In genomic region chrX:106219171-106220032, GRCm38 (mm10) we compare ENCODE assay signal across 8 mouse cellular contexts. TPM values are rescaled to one million over a fixed set of nuclear protein-coding genes. Genes with fewer than 3 reads are reported as not detected.
DNase-seq lines count a peak whose midpoint lies in the region; ATAC-seq and TF ChIP-seq lines count a peak whose summit lies in the region.

No protein-coding gene starts in this region.

- peak overlapping the region; percentile 75 for H3K27ac ChIP-seq in forebrain, embryonic 12.5 days
- peak overlapping the region; percentile 78 for H3K27ac ChIP-seq in heart, postnatal 0 days (ENCODE audit: low read depth)
- no peak overlapping the region for H3K27ac ChIP-seq in liver, embryonic 15.5 days (replicated peaks)
- H3K27ac ChIP-seq in neural tube, embryonic 12.5 days: peak overlapping the region; percentile 26; the same call in 1 of the 2 replicates
- H3K27ac ChIP-seq in stomach, postnatal 0 days (replicated peaks): peak overlapping the region; percentile 81

- 14% methylated on average over 54 of the region's 60 CpGs for WGBS in forebrain, embryonic 12.5 days
- WGBS in heart, postnatal 0 days: 21% methylated on average over 54 of the region's 60 CpGs
- 16% methylated on average over 60 of the region's 60 CpGs for WGBS in liver, embryonic 15.5 days (ENCODE audit: insufficient replicate concordance)
- WGBS in neural tube, embryonic 12.5 days: 24% methylated on average over 60 of the region's 60 CpGs
- WGBS in stomach, postnatal 0 days: 21% methylated on average over 59 of the region's 60 CpGs

- H3K9ac ChIP-seq in forebrain, embryonic 12.5 days: peak overlapping the region; percentile 64
- peak overlapping the region; percentile 77 for H3K9ac ChIP-seq in heart, postnatal 0 days (replicated peaks; ENCODE audit: low read depth, low read length)
- H3K9ac ChIP-seq in liver, embryonic 15.5 days: peak overlapping the region; percentile 69
- peak overlapping the region; percentile 69 for H3K9ac ChIP-seq in neural tube, embryonic 12.5 days
- peak overlapping the region; percentile 70 for H3K9ac ChIP-seq in stomach, postnatal 0 days (ENCODE audit: low read length)

- peak; percentile 54 for DNase-seq in c-Kit-positive CD71-positive TER-119-negative erythroid progenitor cells, embryonic 14.5 days (ENCODE audit: low read depth)
- peak; percentile 47 for DNase-seq in heart, postnatal 0 days (ENCODE audit: low spot score)
- peak; percentile 77 to 86 for DNase-seq in kidney, postnatal 4 days
- DNase-seq in stomach, postnatal 0 days (ENCODE audit: low spot score): peak; percentile 73

- H3K27me3 ChIP-seq in E14TG2a.4 (ENCODE audit: insufficient read depth, low read length): peaks cover 9% of the 10 kb centered on the region; the same call in 1 of the 2 replicates
- no peaks in the 10 kb centered on the region for H3K27me3 ChIP-seq in forebrain, embryonic 12.5 days
- no peaks in the 10 kb centered on the region for H3K27me3 ChIP-seq in heart, postnatal 0 days (ENCODE audit: control insufficient read depth, insufficient read depth, low read length)
- H3K27me3 ChIP-seq in liver, embryonic 15.5 days: no peaks in the 10 kb centered on the region
- no peaks in the 10 kb centered on the region for H3K27me3 ChIP-seq in neural tube, embryonic 12.5 days (replicated peaks)
- no peaks in the 10 kb centered on the region for H3K27me3 ChIP-seq in stomach, postnatal 0 days (ENCODE audit: control insufficient read depth, insufficient read depth, low read length)

- TF ChIP-seq EP300 in heart, postnatal 0 days (IDR thresholded peaks at IDR 0.05; ENCODE audit: low read depth): no peak
- no peak for TF ChIP-seq EP300 in stomach, postnatal 0 days (optimal IDR thresholded peaks at IDR 0.05)

- no peak for TF ChIP-seq CTCF in E14TG2a.4 (conservative IDR thresholded peaks at IDR 0.05; ENCODE audit: low read length)
- TF ChIP-seq CTCF in heart, postnatal 0 days (IDR thresholded peaks at IDR 0.05; ENCODE audit: low read depth): no peak
- peak; percentile 29 for TF ChIP-seq CTCF in stomach, postnatal 0 days (IDR thresholded peaks at IDR 0.05; ENCODE audit: low read depth)

- peaks cover 5% of the 10 kb centered on the region; the same call in 1 of the 2 replicates for H3K4me1 ChIP-seq in E14TG2a.4 (replicated peaks; ENCODE audit: low read depth, low read length)
- H3K4me1 ChIP-seq in forebrain, embryonic 12.5 days: no peaks in the 10 kb centered on the region
- no peaks in the 10 kb centered on the region for H3K4me1 ChIP-seq in heart, postnatal 0 days (ENCODE audit: control insufficient read depth, insufficient read depth)
- no peaks in the 10 kb centered on the region for H3K4me1 ChIP-seq in liver, embryonic 15.5 days (replicated peaks)
- no peaks in the 10 kb centered on the region for H3K4me1 ChIP-seq in neural tube, embryonic 12.5 days
- H3K4me1 ChIP-seq in stomach, postnatal 0 days (replicated peaks; ENCODE audit: control insufficient read depth, insufficient read depth): no peaks in the 10 kb centered on the region

- H3K4me3 ChIP-seq in E14TG2a.4 (replicated peaks; ENCODE audit: low read length): peak overlapping the region; percentile 80
- peak overlapping the region; percentile 54 for H3K4me3 ChIP-seq in forebrain, embryonic 12.5 days (replicated peaks)
- H3K4me3 ChIP-seq in heart, postnatal 0 days (ENCODE audit: low read depth, low read length): peak overlapping the region; percentile 71
- peak overlapping the region; percentile 71 for H3K4me3 ChIP-seq in liver, embryonic 15.5 days (replicated peaks)
- peak overlapping the region; percentile 52 for H3K4me3 ChIP-seq in neural tube, embryonic 12.5 days
- H3K4me3 ChIP-seq in stomach, postnatal 0 days (ENCODE audit: low read depth, low read length): peak overlapping the region; percentile 59

- no peaks in the 10 kb centered on the region for H3K36me3 ChIP-seq in E14TG2a.4 (ENCODE audit: insufficient read depth, low read length)
- H3K36me3 ChIP-seq in forebrain, embryonic 12.5 days (replicated peaks): no peaks in the 10 kb centered on the region
- H3K36me3 ChIP-seq in heart, postnatal 0 days (replicated peaks; ENCODE audit: control insufficient read depth, insufficient read depth, low read length): no peaks in the 10 kb centered on the region
- no peaks in the 10 kb centered on the region for H3K36me3 ChIP-seq in liver, embryonic 15.5 days (replicated peaks)
- H3K36me3 ChIP-seq in neural tube, embryonic 12.5 days: no peaks in the 10 kb centered on the region
- no peaks in the 10 kb centered on the region for H3K36me3 ChIP-seq in stomach, postnatal 0 days (ENCODE audit: control insufficient read depth, insufficient read depth, low read length)

- ATAC-seq in forebrain, embryonic 12.5 days (ENCODE audit: low FRiP score): peak; percentile 93
- peak; percentile 92 for ATAC-seq in heart, postnatal 0 days (ENCODE audit: insufficient read depth, low read depth)
- ATAC-seq in liver, embryonic 15.5 days (ENCODE audit: insufficient read depth): peak; percentile 88
- ATAC-seq in neural tube, embryonic 12.5 days (ENCODE audit: low FRiP score, low read depth): peak; percentile 91
- peak; percentile 93 for ATAC-seq in stomach, postnatal 0 days (ENCODE audit: low FRiP score, low TSS enrichment)

- H3K4me2 ChIP-seq in forebrain, embryonic 12.5 days: peak overlapping the region; percentile 50
- H3K4me2 ChIP-seq in heart, postnatal 0 days (ENCODE audit: low read depth, low read length): peak overlapping the region; percentile 65
- peak overlapping the region; percentile 75 for H3K4me2 ChIP-seq in liver, embryonic 15.5 days
- peak overlapping the region; percentile 56 for H3K4me2 ChIP-seq in neural tube, embryonic 12.5 days (replicated peaks)
- peak overlapping the region; percentile 54 for H3K4me2 ChIP-seq in stomach, postnatal 0 days (replicated peaks; ENCODE audit: low read depth)

- H3K9me3 ChIP-seq in E14TG2a.4 (ENCODE audit: low read length): no peaks in the 10 kb centered on the region
- H3K9me3 ChIP-seq in forebrain, embryonic 12.5 days: no peaks in the 10 kb centered on the region
- no peaks in the 10 kb centered on the region for H3K9me3 ChIP-seq in heart, postnatal 0 days (replicated peaks; ENCODE audit: control insufficient read depth, low read length)
- no peaks in the 10 kb centered on the region for H3K9me3 ChIP-seq in liver, embryonic 15.5 days (replicated peaks)
- no peaks in the 10 kb centered on the region for H3K9me3 ChIP-seq in neural tube, embryonic 12.5 days
- no peaks in the 10 kb centered on the region for H3K9me3 ChIP-seq in stomach, postnatal 0 days (ENCODE audit: control insufficient read depth, low read length)

RNA-seq across cellular contexts. Expression of gene Taf9b, which starts 1.6 kb away (rescaled TPM):
- 14.2 and 14.8 TPM in 2 replicates for polyA plus RNA-seq in forebrain, embryonic 12.5 days (2016; fragmentation: Nextera tagmentation; extraction: Ambion mirVana)
- total RNA-seq in heart, postnatal 0 days (2014; rRNA removed; ENCODE audit: low replicate concordance): 18.6 and 21.3 TPM in 2 replicates
- polyA plus RNA-seq in heart, postnatal 0 days (2015; fragmentation: Nextera tagmentation; extraction: Ambion mirVana): 19.6 and 22.1 TPM in 2 replicates
- 4.2 and 4.3 TPM in 2 replicates for polyA plus RNA-seq in liver, embryonic 15.5 days (2015; fragmentation: Nextera tagmentation; extraction: Ambion mirVana)
- polyA plus RNA-seq in neural tube, embryonic 12.5 days (2016; fragmentation: Nextera tagmentation; extraction: Ambion mirVana): 12.0 and 13.2 TPM in 2 replicates
- polyA plus RNA-seq in stomach, postnatal 0 days (2015; fragmentation: Nextera tagmentation; extraction: Ambion mirVana): 9.5 and 10.2 TPM in 2 replicates

RNA-seq across cellular contexts. Expression of gene Pgk1, which starts 32.5 kb away (rescaled TPM):
- 369 and 371 TPM in 2 replicates for polyA plus RNA-seq in forebrain, embryonic 12.5 days (2016; fragmentation: Nextera tagmentation; extraction: Ambion mirVana)
- 801 and 911 TPM in 2 replicates for total RNA-seq in heart, postnatal 0 days (2014; rRNA removed; ENCODE audit: low replicate concordance)
- polyA plus RNA-seq in heart, postnatal 0 days (2015; fragmentation: Nextera tagmentation; extraction: Ambion mirVana): 452 and 485 TPM in 2 replicates
- 163 and 170 TPM in 2 replicates for polyA plus RNA-seq in liver, embryonic 15.5 days (2015; fragmentation: Nextera tagmentation; extraction: Ambion mirVana)
- polyA plus RNA-seq in neural tube, embryonic 12.5 days (2016; fragmentation: Nextera tagmentation; extraction: Ambion mirVana): 310 and 332 TPM in 2 replicates
- polyA plus RNA-seq in stomach, postnatal 0 days (2015; fragmentation: Nextera tagmentation; extraction: Ambion mirVana): 143 and 166 TPM in 2 replicates

RNA-seq across cellular contexts. Expression of gene Fnd3c2, which starts 35.8 kb away (rescaled TPM):
- not detected in 2 replicates for polyA plus RNA-seq in forebrain, embryonic 12.5 days (2016; fragmentation: Nextera tagmentation; extraction: Ambion mirVana)
- total RNA-seq in heart, postnatal 0 days (2014; rRNA removed; ENCODE audit: low replicate concordance): not detected in 2 replicates
- not detected in 2 replicates for polyA plus RNA-seq in heart, postnatal 0 days (2015; fragmentation: Nextera tagmentation; extraction: Ambion mirVana)
- polyA plus RNA-seq in liver, embryonic 15.5 days (2015; fragmentation: Nextera tagmentation; extraction: Ambion mirVana): not detected in 2 replicates
- not detected in 2 replicates for polyA plus RNA-seq in neural tube, embryonic 12.5 days (2016; fragmentation: Nextera tagmentation; extraction: Ambion mirVana)
- not detected in 2 replicates for polyA plus RNA-seq in stomach, postnatal 0 days (2015; fragmentation: Nextera tagmentation; extraction: Ambion mirVana)
